Mouse (Mus musculus) ES-E14 (cell line): Measurements from ENCODE around the gene Mief1.

ENCODE experiments used
- CHD2 ChIP-seq: IDR thresholded peaks from 2 replicates; pipeline ENCODE4 v1.6.1; 2014; ENCODE audit warnings: mild to moderate bottlenecking, low read depth, low read length, inconsistent platforms
- HCFC1 ChIP-seq: IDR thresholded peaks from 2 replicates; pipeline ENCODE4 v1.6.1; 2012; ENCODE audit warnings: low read length, inconsistent platforms, borderline replicate concordance; ENCODE audit not compliant: insufficient read depth
- MAFK ChIP-seq: IDR thresholded peaks from 2 replicates; pipeline ENCODE4 v1.6.1; 2014; ENCODE audit warnings: mild to moderate bottlenecking, low read depth, low read length, inconsistent platforms; ENCODE audit not compliant: insufficient read depth
- ZC3H11A ChIP-seq: IDR thresholded peaks from 2 replicates; pipeline ENCODE4 v1.6.1; 2012; ENCODE audit warnings: low read depth, mild to moderate bottlenecking, inconsistent platforms, low read length, borderline replicate concordance
- ZNF384 ChIP-seq: IDR thresholded peaks from 2 replicates; pipeline ENCODE4 v1.6.1; 2012; ENCODE audit warnings: low read depth, low read length, inconsistent platforms

DNA sequence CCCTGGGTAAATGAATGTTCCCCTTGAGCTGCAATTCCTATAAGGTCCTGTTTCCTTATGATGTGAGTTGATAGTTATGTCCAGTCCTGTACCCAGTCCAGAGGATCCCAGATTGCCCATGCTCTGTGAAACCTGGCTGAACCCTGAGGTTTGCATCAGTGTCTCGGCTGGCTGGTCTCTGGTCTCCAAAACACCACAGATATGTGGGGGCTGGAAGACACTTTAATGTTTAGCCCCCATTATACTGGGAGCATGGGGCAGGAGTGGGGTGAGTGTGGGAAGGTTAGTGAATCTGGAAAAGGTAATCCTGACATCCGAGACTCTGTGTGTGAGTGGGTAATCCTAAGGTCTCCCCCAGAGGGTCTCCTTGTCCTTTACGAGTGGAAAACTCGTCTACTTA is 765 bp upstream of the Mief1 start:
- TF ChIP-seq CHD2 (no peak), ZC3H11A (no peak), ZNF384 (no peak), HCFC1 (no peak), MAFK (no peak)
